Mouse (Mus musculus) MEL (cell line): ENCODE results near the gene Serinc3.

Experiments
- CHD2 ChIP-seq: IDR thresholded peaks from 2 replicates; pipeline ENCODE4 v1.6.1; 2011; ENCODE audit warnings: low read length, improper control_type of control experiment
- CTCF ChIP-seq, 3 experiments: IDR thresholded peaks in 2 of 3; conservative IDR thresholded peaks in 1 of 3; 2 replicates each; pipeline ENCODE4 v1.5.1; 2011 to 2012; ENCODE audit warnings: low read length in 3 of 3, low read depth in 2 of 3, mild to moderate bottlenecking in 2 of 3, improper control_type of control experiment in 1 of 3, inconsistent platforms in 1 of 3, mixed read lengths in 1 of 3, moderate library complexity in 1 of 3; ENCODE audit not compliant: control insufficient read depth in 1 of 3, insufficient read depth in 1 of 3, poor library complexity in 1 of 3, severe bottlenecking in 1 of 3
- EP300 ChIP-seq, 2 experiments: IDR thresholded peaks; 2 replicates each; pipeline ENCODE4 v1.6.1; 2011; ENCODE audit warnings: improper control_type of control experiment in 2 of 2, low read length in 2 of 2, low read depth in 1 of 2, mild to moderate bottlenecking in 1 of 2
- GATA1 ChIP-seq: IDR thresholded peaks from 2 replicates; pipeline ENCODE4 v1.6.1; 2011; ENCODE audit warnings: low read depth, low read length, improper control_type of control experiment
- MAFK ChIP-seq: IDR thresholded peaks from 2 replicates; pipeline ENCODE4 v1.6.1; 2011; ENCODE audit warnings: low read depth, mild to moderate bottlenecking, low read length, improper control_type of control experiment, borderline replicate concordance
- MAX ChIP-seq: IDR thresholded peaks from 2 replicates; pipeline ENCODE4 v1.6.1; 2011; ENCODE audit warnings: low read length, improper control_type of control experiment
- MXI1 ChIP-seq: IDR thresholded peaks from 2 replicates; pipeline ENCODE4 v1.6.1; 2011; ENCODE audit warnings: mild to moderate bottlenecking, low read depth, low read length, improper control_type of control experiment
- POLR2A ChIP-seq, 2 experiments: IDR thresholded peaks; 2 replicates each; pipeline ENCODE4 v1.6.1; 2011 to 2012; ENCODE audit warnings: low read length in 2 of 2, mild to moderate bottlenecking in 2 of 2, control low read depth in 1 of 2, improper control_type of control experiment in 1 of 2, low read depth in 1 of 2, moderate library complexity in 1 of 2; ENCODE audit not compliant: control insufficient read depth in 1 of 2, insufficient read depth in 1 of 2, poor library complexity in 1 of 2
- POLR2AphosphoS5 ChIP-seq: IDR thresholded peaks from 2 replicates; pipeline ENCODE4 v1.6.1; 2012; ENCODE audit warnings: low read depth, borderline replicate concordance, mild to moderate bottlenecking, inconsistent platforms, low read length, moderate library complexity, mixed read lengths
- RAD21 ChIP-seq: IDR thresholded peaks from 2 replicates; pipeline ENCODE4 v1.6.1; 2011; ENCODE audit warnings: mild to moderate bottlenecking, low read depth, low read length, improper control_type of control experiment
- TAL1 ChIP-seq: IDR thresholded peaks from 2 replicates; pipeline ENCODE4 v1.6.1; 2012; ENCODE audit warnings: mild to moderate bottlenecking, inconsistent platforms, low read length, moderate library complexity, mixed read lengths

DNA sequence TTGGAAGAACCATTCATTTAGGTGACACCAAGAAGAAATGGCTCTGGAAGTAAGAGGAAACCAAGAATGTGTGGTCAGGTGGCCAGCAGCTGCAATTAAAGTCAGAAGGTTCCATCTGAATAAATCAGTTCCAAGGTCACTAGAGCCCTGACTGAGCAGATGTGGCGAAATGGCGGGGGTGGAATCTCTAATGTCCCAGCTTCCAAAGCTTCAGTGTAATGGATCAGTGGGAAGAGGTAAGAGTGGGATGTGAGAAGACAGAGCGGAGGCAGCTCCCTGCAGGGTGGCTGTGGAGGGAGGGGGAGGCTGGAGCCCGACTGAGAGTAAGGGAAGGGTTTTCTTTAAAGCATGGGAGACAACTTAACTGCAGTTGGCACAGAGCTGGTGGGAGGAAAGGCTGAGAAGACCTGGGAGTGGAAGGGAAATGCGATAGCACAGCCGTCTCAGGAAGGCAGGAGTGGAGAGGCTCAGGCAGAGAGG, 16.5 kb upstream of the Serinc3 start:
- TF ChIP-seq RAD21 (no peak), MXI1 (no peak), CTCF (IDR thresholded peaks at IDR 0.05 in 2 of 3, conservative IDR thresholded peaks at IDR 0.05 in 1 of 3; ENCODE audit: control insufficient read depth in 1 of 3, insufficient read depth in 1 of 3, low read depth in 2 of 3, low read length in 3 of 3, poor library complexity in 1 of 3, severe bottlenecking in 1 of 3) (no peak), GATA1 (no peak), TAL1 (no peak), POLR2A (IDR thresholded peaks at IDR 0.05; ENCODE audit: control insufficient read depth in 1 of 2, insufficient read depth in 1 of 2, low read depth in 1 of 2, low read length in 2 of 2, poor library complexity in 1 of 2) (no peak), MAFK (no peak), POLR2AphosphoS5 (no peak), CHD2 (no peak), EP300 (IDR thresholded peaks at IDR 0.05; ENCODE audit: low read depth in 1 of 2, low read length in 2 of 2) (no peak), MAX (no peak)
